Mouse (Mus musculus): ENCODE results near the gene Ocel1. TPM values are rescaled to one million over a fixed set of nuclear protein-coding genes. Genes with fewer than 3 reads are reported as not detected.

Gene Ocel1
- polyA plus RNA-seq, 1 experiment from 2014 or later: 5.3 TPM

- Histone ChIP-seq H3K9me3 (no peaks in the 10 kb centered on the region), H3K4me2 (replicated peaks) (peak overlapping the region; percentile 94; the same call in 1 of the 2 replicates), H3K4me1 (replicated peaks) (peaks cover 26% of the 10 kb centered on the region), H3K9ac (replicated peaks) (peak overlapping the region; percentile 60; the same call in 1 of the 2 replicates), H3K36me3 (peaks cover 22% of the 10 kb centered on the region; the same call in 1 of the 2 replicates), H3K4me3 (replicated peaks) (0 out of 2 replicates have a peak overlapping the region, but pooled peaks have one; percentile 53), H3K27me3 (no peaks in the 10 kb centered on the region), H3K27ac (no peak overlapping the region)
- no peak for ATAC-seq
- 92% methylated on average over 14 of the region's 14 CpGs for WGBS
Observed at GRCm38 (mm10) chr8:71407441-71407840, 36.3 kb downstream of the Ocel1 start.

GRCm38 (mm10) chr8:71408231-71408630, 37.1 kb downstream of the Ocel1 start:
- Histone ChIP-seq H3K4me3 (replicated peaks) (no peak overlapping the region), H3K9me3 (no peaks in the 10 kb centered on the region), H3K27ac (no peak overlapping the region), H3K4me2 (replicated peaks) (no peak overlapping the region), H3K27me3 (no peaks in the 10 kb centered on the region), H3K4me1 (replicated peaks) (peaks cover 26% of the 10 kb centered on the region), H3K9ac (replicated peaks) (no peak overlapping the region), H3K36me3 (peaks cover 17% of the 10 kb centered on the region; the same call in 1 of the 2 replicates)
- ATAC-seq: no peak
- 98% methylated on average over 4 of the region's 4 CpGs for WGBS

- Histone ChIP-seq H3K9ac (replicated peaks) (no peak overlapping the region), H3K4me1 (replicated peaks) (peaks cover 10% of the 10 kb centered on the region), H3K27ac (no peak overlapping the region), H3K4me2 (replicated peaks) (no peak overlapping the region), H3K9me3 (no peaks in the 10 kb centered on the region), H3K27me3 (no peaks in the 10 kb centered on the region), H3K4me3 (replicated peaks) (no peak overlapping the region), H3K36me3 (0 out of 2 replicates have a peak, but pooled peaks cover 9% of the 10 kb centered on the region)
- ATAC-seq: no peak
- 48% methylated on average over 11 of the region's 11 CpGs for WGBS
Observed at GRCm38 (mm10) chr8:71411535-71412273, 40.6 kb downstream of the Ocel1 start.

GRCm38 (mm10) chr8:71422121-71422520, 51.0 kb downstream of the Ocel1 start:
- no peak overlapping the region for H3K4me3 ChIP-seq (replicated peaks)
- no peak overlapping the region for H3K9ac ChIP-seq (replicated peaks)
- no peaks in the 10 kb centered on the region for H3K36me3 ChIP-seq
- no peak overlapping the region for H3K27ac ChIP-seq
- H3K4me2 ChIP-seq (replicated peaks): no peak overlapping the region
- no peaks in the 10 kb centered on the region for H3K4me1 ChIP-seq (replicated peaks)
- H3K9me3 ChIP-seq: 0 out of 2 replicates have a peak, but pooled peaks cover 4% of the 10 kb centered on the region
- ATAC-seq: no peak
- H3K27me3 ChIP-seq: no peaks in the 10 kb centered on the region

Other genes starting within 250 kb of the Ocel1 start
- gene Myo9b, start 98.6 kb upstream of the Ocel1 start, polyA plus RNA-seq (2015; fragmentation: Nextera tagmentation; extraction: Ambion mirVana): 16.8 and 19.9 TPM in 2 replicates
- 54.3 and 54.6 TPM in 2 replicates for gene Haus8, start 98.4 kb upstream of the Ocel1 start, polyA plus RNA-seq (2015; fragmentation: Nextera tagmentation; extraction: Ambion mirVana)
- gene Use1, start 4.5 kb upstream of the Ocel1 start, polyA plus RNA-seq (2015; fragmentation: Nextera tagmentation; extraction: Ambion mirVana): 108 and 109 TPM in 2 replicates
- gene Nr2f6, start 10.7 kb downstream of the Ocel1 start, polyA plus RNA-seq (2015; fragmentation: Nextera tagmentation; extraction: Ambion mirVana): 17.0 and 21.7 TPM in 2 replicates
- gene Ushbp1, start 24.5 kb downstream of the Ocel1 start, polyA plus RNA-seq (2015; fragmentation: Nextera tagmentation; extraction: Ambion mirVana): 4.8 and 5.4 TPM in 2 replicates
- 83.7 and 96.9 TPM in 2 replicates for gene Babam1, start 25.6 kb downstream of the Ocel1 start, polyA plus RNA-seq (2015; fragmentation: Nextera tagmentation; extraction: Ambion mirVana)
- gene Ankle1, start 34.7 kb downstream of the Ocel1 start, polyA plus RNA-seq (2015; fragmentation: Nextera tagmentation; extraction: Ambion mirVana): 14.9 and 16.1 TPM in 2 replicates
- gene Abhd8, start 92.4 kb downstream of the Ocel1 start, polyA plus RNA-seq (2015; fragmentation: Nextera tagmentation; extraction: Ambion mirVana): 114 and 133 TPM in 2 replicates
- 242 TPM in 2 replicates for gene Mrpl34, start 93.7 kb downstream of the Ocel1 start, polyA plus RNA-seq (2015; fragmentation: Nextera tagmentation; extraction: Ambion mirVana)
- gene Dda1, start 97.9 kb downstream of the Ocel1 start, polyA plus RNA-seq (2015; fragmentation: Nextera tagmentation; extraction: Ambion mirVana): 197 TPM in 2 replicates
- gene Ano8, start 114.7 kb downstream of the Ocel1 start, polyA plus RNA-seq (2015; fragmentation: Nextera tagmentation; extraction: Ambion mirVana): 5.3 and 9.3 TPM in 2 replicates
- 11.6 and 13.2 TPM in 2 replicates for gene Gtpbp3, start 116.8 kb downstream of the Ocel1 start, polyA plus RNA-seq (2015; fragmentation: Nextera tagmentation; extraction: Ambion mirVana)
- gene Plvap, start 140.5 kb downstream of the Ocel1 start, polyA plus RNA-seq (2015; fragmentation: Nextera tagmentation; extraction: Ambion mirVana): 8.0 and 10.2 TPM in 2 replicates
- gene Ccdc194, start 154.4 kb downstream of the Ocel1 start, polyA plus RNA-seq (2015; fragmentation: Nextera tagmentation; extraction: Ambion mirVana): 0.11 TPM in 1 of 2 replicates, not detected in the other
- gene Bst2, start 166.2 kb downstream of the Ocel1 start, polyA plus RNA-seq (2015; fragmentation: Nextera tagmentation; extraction: Ambion mirVana): 9.8 and 10.9 TPM in 2 replicates
- 51.7 and 62.3 TPM in 2 replicates for gene Mvb12a, start 171.6 kb downstream of the Ocel1 start, polyA plus RNA-seq (2015; fragmentation: Nextera tagmentation; extraction: Ambion mirVana)
- not detected in 2 replicates for gene Tmem221, start 187.6 kb downstream of the Ocel1 start, polyA plus RNA-seq (2015; fragmentation: Nextera tagmentation; extraction: Ambion mirVana)
- gene Nxnl1, start 195.3 kb downstream of the Ocel1 start, polyA plus RNA-seq (2015; fragmentation: Nextera tagmentation; extraction: Ambion mirVana): not detected in 2 replicates
- gene Slc27a1, start 197.6 kb downstream of the Ocel1 start, polyA plus RNA-seq (2015; fragmentation: Nextera tagmentation; extraction: Ambion mirVana): 53.7 and 58.7 TPM in 2 replicates
- 201 and 208 TPM in 2 replicates for gene Pgls, start 220.9 kb downstream of the Ocel1 start, polyA plus RNA-seq (2015; fragmentation: Nextera tagmentation; extraction: Ambion mirVana)
- gene Fam129c, start 226.3 kb downstream of the Ocel1 start, polyA plus RNA-seq (2015; fragmentation: Nextera tagmentation; extraction: Ambion mirVana): 4.4 and 7.5 TPM in 2 replicates
- gene Colgalt1, start 239.7 kb downstream of the Ocel1 start, polyA plus RNA-seq (2015; fragmentation: Nextera tagmentation; extraction: Ambion mirVana): 51.1 and 51.3 TPM in 2 replicates

Measured in midbrain, embryonic 13.5 days (tissue).